Mouse (Mus musculus): ENCODE results near the gene Sar1b.
A peak's percentile ranks its signal among the peaks of the same experiment; 100 is the strongest.

DNA sequence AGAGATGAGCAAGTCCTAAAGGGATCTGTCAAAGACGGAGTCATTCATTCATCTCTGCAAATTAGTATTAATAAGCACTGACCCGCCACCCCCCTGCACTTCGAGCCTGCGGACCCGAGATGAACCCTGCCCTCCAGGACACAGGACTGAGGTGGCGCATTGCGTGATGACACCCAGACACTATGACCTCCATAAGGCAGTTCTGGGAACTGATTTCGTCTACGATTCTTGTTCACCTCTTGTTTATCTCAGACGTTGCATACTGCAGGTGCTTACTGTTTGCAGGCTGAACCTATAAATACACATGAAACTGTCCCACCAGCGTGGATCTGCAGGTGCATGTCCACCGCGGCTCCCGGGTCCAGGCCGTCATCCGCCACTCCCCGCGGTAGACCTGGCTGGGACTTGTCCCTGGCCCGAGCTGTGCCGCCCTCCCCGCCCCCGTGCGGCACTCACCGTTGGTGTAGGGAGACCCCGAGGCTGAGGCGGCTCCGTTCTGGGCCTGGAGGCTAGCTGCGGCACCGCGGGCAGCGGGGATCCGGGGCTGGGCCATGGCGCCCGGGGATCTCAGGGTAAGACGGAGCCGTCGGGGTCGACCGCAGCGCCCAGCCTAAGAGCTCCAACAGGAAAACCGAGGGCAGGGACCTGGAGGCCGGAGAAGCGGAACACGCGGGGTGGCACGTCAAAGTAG, 7.7 kb upstream of the Sar1b start:
- TF ChIP-seq POLR2A (IDR thresholded peaks at IDR 0.05; ENCODE audit: insufficient read length, low read depth) (no peak), POLR2AphosphoS2 (IDR thresholded peaks at IDR 0.05; ENCODE audit: insufficient read length, low read depth) (no peak), MYOD1 (IDR thresholded peaks at IDR 0.05; ENCODE audit: control insufficient read depth in 1 of 3, insufficient read length in 2 of 3, low read depth in 2 of 3) (no peak), TCF12 (IDR thresholded peaks at IDR 0.05; ENCODE audit: insufficient read depth, poor library complexity, severe bottlenecking) (no peak), E2F4 (IDR thresholded peaks at IDR 0.05; ENCODE audit: insufficient read depth) (no peak), USF1 (IDR thresholded peaks at IDR 0.05; ENCODE audit: low read depth) (no peak), TCF3 (IDR thresholded peaks at IDR 0.05; ENCODE audit: insufficient read length, low read depth) (no peak), MYOG (IDR thresholded peaks at IDR 0.05; ENCODE audit: control insufficient read depth in 1 of 3, insufficient read depth in 1 of 3, insufficient read length in 2 of 3, low read depth in 2 of 3) (peak in 2 of 3 experiments; percentile 1 to 9), MAX (IDR thresholded peaks at IDR 0.05; ENCODE audit: low read depth) (no peak), SRF (IDR thresholded peaks at IDR 0.05; ENCODE audit: control insufficient read depth, insufficient read length, low read depth) (no peak), CEBPB (IDR thresholded peaks at IDR 0.05; ENCODE audit: insufficient read depth, poor library complexity, severe bottlenecking) (no peak), REST (IDR thresholded peaks at IDR 0.05; ENCODE audit: insufficient read depth, insufficient read length) (no peak)
